Mouse (Mus musculus): ENCODE measurements around the gene Npy4r.

DNA sequence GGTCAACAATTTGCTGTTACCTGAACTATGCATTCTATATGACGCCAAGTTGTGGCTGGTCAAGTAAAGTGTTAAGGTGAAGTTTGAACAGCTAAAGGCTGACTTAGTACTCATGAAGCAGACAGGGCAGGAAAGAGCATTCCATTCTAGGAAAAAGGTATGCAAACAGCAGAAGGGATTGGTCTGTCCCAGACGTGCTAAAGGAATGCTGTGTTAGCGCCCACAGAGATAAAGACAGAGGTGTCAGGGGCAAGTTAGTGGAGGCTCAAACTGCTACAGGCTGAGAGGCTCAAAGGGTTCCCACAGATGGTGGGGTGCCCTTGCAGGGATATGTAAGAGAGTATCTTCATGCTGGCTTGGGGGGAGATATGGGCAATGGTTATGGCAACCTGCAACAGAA lies 48.4 kb downstream of the Npy4r start:
- no peak for TF ChIP-seq CTCF (IDR thresholded peaks at IDR 0.05; ENCODE audit: insufficient read depth, low read length)
- TF ChIP-seq POLR2A (IDR thresholded peaks at IDR 0.05; ENCODE audit: borderline replicate concordance, extremely low read depth, low read depth, low read length): no peak
